Mouse (Mus musculus) kidney, postnatal 0 days (tissue): Measurements from ENCODE around the gene Ngrn. TPM values are rescaled to one million over a fixed set of nuclear protein-coding genes. Genes with fewer than 3 reads are reported as not detected.

ENCODE experiments used
- ATAC-seq: fragments of 200-750 bp; cut with Nextera tagmentation; replicated peaks from 2 replicates; pipeline ENCODE4 v1.8.0; 2017; ENCODE audit warnings: low read depth, moderate number of reproducible peaks, moderate TSS enrichment, moderate library complexity; ENCODE audit not compliant: low FRiP score
- DNase-seq: peaks from one replicate; pipeline ENCODE4 v3.0.0-alpha.2; 2016; ENCODE audit warnings: low spot score
- H3K27ac ChIP-seq: fragments of 300-500 bp; sonication (generic); 2 replicates; pipeline ENCODE4 v1.5.1; 2014; ENCODE audit warnings: mild to moderate bottlenecking
- H3K27me3 ChIP-seq: fragments of 300-500 bp; sonication (generic); 2 replicates; pipeline ENCODE4 v1.6.1; 2014; ENCODE audit warnings: low read length, mixed read lengths; ENCODE audit not compliant: insufficient read depth
- H3K36me3 ChIP-seq: fragments of 300-500 bp; sonication (generic); 2 replicates; pipeline ENCODE4 v1.6.1; 2014; ENCODE audit warnings: low read length, mixed read lengths; ENCODE audit not compliant: insufficient read depth
- H3K4me1 ChIP-seq: fragments of 300-500 bp; sonication (generic); replicated peaks from 2 replicates; pipeline ENCODE4 v1.6.1; 2014; ENCODE audit warnings: antibody characterized with exemption, low read length, mixed read lengths; ENCODE audit not compliant: insufficient read depth
- H3K4me2 ChIP-seq: fragments of 300-500 bp; sonication (generic); 2 replicates; pipeline ENCODE4 v1.6.1; 2014; ENCODE audit warnings: mild to moderate bottlenecking, low read length, moderate library complexity, mixed read lengths
- H3K4me3 ChIP-seq: fragments of 300-500 bp; sonication (generic); replicated peaks from 2 replicates; pipeline ENCODE4 v1.5.1; 2014; ENCODE audit warnings: low read depth, low read length
- H3K9ac ChIP-seq: fragments of 300-500 bp; sonication (generic); 2 replicates; pipeline ENCODE4 v1.6.1; 2014; ENCODE audit warnings: low read depth, low read length
- H3K9me3 ChIP-seq: fragments of 300-500 bp; sonication (generic); replicated peaks from 2 replicates; pipeline ENCODE4 v1.6.1; 2016; ENCODE audit warnings: low read length, inconsistent platforms, mixed read lengths
- CTCF ChIP-seq: IDR thresholded peaks from 2 replicates; pipeline ENCODE4 v1.5.1; 2016; ENCODE audit warnings: antibody characterized with exemption, low read depth, mild to moderate bottlenecking, moderate library complexity
- WGBS: fragments of 180-500 bp; shearing (Covaris S2); extraction: QIAGEN DNeasy Blood & Tissue Kit; methylation state at CpG from one replicate; pipeline ENCODE4 v1.1.7; 2014; 5-methylcytosine and 5-hydroxymethylcytosine counted together
- polyA plus RNA-seq: library from polyadenylated mRNA; unstranded; fragments of >200 nt; fragmentation: Nextera tagmentation; extraction: Ambion mirVana; gene quantifications from 2 replicates; pipeline ENCODE4 v1.2.1, GENCODE M21; 2015

Ngrn gene
- polyA plus RNA-seq, 1 experiment from 2014 or later, result 50.6 TPM

- WGBS, result 7% methylated on average over 37 of the region's 37 CpGs
- DNase-seq (peak; percentile 59), ATAC-seq (peak; percentile 57)
- Histone ChIP-seq H3K4me3 (peak overlapping the region; percentile 73), H3K4me1 (no peaks in the 10 kb centered on the region), H3K9ac (peak overlapping the region; percentile 75), H3K4me2 (peak overlapping the region; percentile 87), H3K36me3 (0 out of 2 replicates have a peak, but pooled peaks cover 6% of the 10 kb centered on the region), H3K9me3 (no peaks in the 10 kb centered on the region), H3K27me3 (no peaks in the 10 kb centered on the region), H3K27ac (peak overlapping the region; percentile 71; the same call in 1 of the 2 replicates)
- no peak for TF ChIP-seq CTCF
These were observed 34.0 kb downstream of the Ngrn start for GRCm38 (mm10) chr7:80294764-80295648.

- Histone ChIP-seq H3K36me3 (peaks cover 12% of the 10 kb centered on the region), H3K4me3 (no peak overlapping the region), H3K4me1 (no peaks in the 10 kb centered on the region), H3K27ac (no peak overlapping the region), H3K4me2 (no peak overlapping the region), H3K9me3 (no peaks in the 10 kb centered on the region), H3K9ac (no peak overlapping the region), H3K27me3 (no peaks in the 10 kb centered on the region)
- DNase-seq (no peak), ATAC-seq (no peak)
- no peak for TF ChIP-seq CTCF
- 91% methylated on average over 6 of the region's 6 CpGs for WGBS
These were observed 35.4 kb downstream of the Ngrn start for GRCm38 (mm10) chr7:80296462-80296861.

- peaks cover 17% of the 10 kb centered on the region for H3K36me3 ChIP-seq
- no peak overlapping the region for H3K4me2 ChIP-seq
- no peak for TF ChIP-seq CTCF
- no peak overlapping the region for H3K9ac ChIP-seq
- H3K4me1 ChIP-seq, result no peaks in the 10 kb centered on the region
- no peak overlapping the region for H3K4me3 ChIP-seq
- no peak for DNase-seq
- H3K27me3 ChIP-seq, result no peaks in the 10 kb centered on the region
- ATAC-seq, result no peak
- H3K27ac ChIP-seq, result no peak overlapping the region
- no peaks in the 10 kb centered on the region for H3K9me3 ChIP-seq
- WGBS, result 77% methylated on average over 3 of the region's 3 CpGs
These were observed 36.0 kb downstream of the Ngrn start for GRCm38 (mm10) chr7:80297041-80297440.

- Histone ChIP-seq H3K4me2 (no peak overlapping the region), H3K9me3 (no peaks in the 10 kb centered on the region), H3K9ac (no peak overlapping the region), H3K27me3 (no peaks in the 10 kb centered on the region), H3K4me1 (no peaks in the 10 kb centered on the region), H3K36me3 (peaks cover 25% of the 10 kb centered on the region), H3K27ac (no peak overlapping the region), H3K4me3 (no peak overlapping the region)
- ATAC-seq (no peak), DNase-seq (no peak)
- 91% methylated on average over 4 of the region's 4 CpGs for WGBS
- TF ChIP-seq CTCF, result no peak
These were observed 37.7 kb downstream of the Ngrn start for GRCm38 (mm10) chr7:80298754-80299153.

- Histone ChIP-seq H3K4me2 (no peak overlapping the region), H3K4me1 (no peaks in the 10 kb centered on the region), H3K4me3 (no peak overlapping the region), H3K27me3 (no peaks in the 10 kb centered on the region), H3K27ac (no peak overlapping the region), H3K9ac (no peak overlapping the region), H3K9me3 (no peaks in the 10 kb centered on the region), H3K36me3 (peaks cover 30% of the 10 kb centered on the region)
- DNase-seq (no peak), ATAC-seq (no peak)
- 86% methylated on average over 3 of the region's 3 CpGs for WGBS
- no peak for TF ChIP-seq CTCF
These were observed 38.6 kb downstream of the Ngrn start for GRCm38 (mm10) chr7:80299568-80299967.

GRCm38 (mm10) chr7:80301522-80301921 is 40.5 kb downstream of the Ngrn start:
- no peaks in the 10 kb centered on the region for H3K4me1 ChIP-seq
- no peak overlapping the region for H3K9ac ChIP-seq
- H3K27me3 ChIP-seq, result no peaks in the 10 kb centered on the region
- TF ChIP-seq CTCF, result peak; percentile 28; the same call in 1 of the 2 replicates
- H3K4me2 ChIP-seq, result no peak overlapping the region
- H3K9me3 ChIP-seq, result no peaks in the 10 kb centered on the region
- no peak overlapping the region for H3K27ac ChIP-seq
- WGBS, result 87% methylated on average over 2 of the region's 2 CpGs
- H3K36me3 ChIP-seq, result peaks cover 30% of the 10 kb centered on the region
- ATAC-seq (no peak), DNase-seq (no peak)
- H3K4me3 ChIP-seq, result no peak overlapping the region
